Mouse (Mus musculus) cerebellum, postnatal 36 days (tissue): ENCODE measurements around the gene Cxcl9.
A peak's percentile ranks its signal among the peaks of the same experiment; 100 is the strongest.

Experiments used
- DNase-seq, 2 experiments: peaks; one replicate each; pipeline ENCODE4 v3.0.0; 2021 to 2022; ENCODE audit warnings: mixed read lengths in 2 of 2

The Cxcl9 gene

DNA sequence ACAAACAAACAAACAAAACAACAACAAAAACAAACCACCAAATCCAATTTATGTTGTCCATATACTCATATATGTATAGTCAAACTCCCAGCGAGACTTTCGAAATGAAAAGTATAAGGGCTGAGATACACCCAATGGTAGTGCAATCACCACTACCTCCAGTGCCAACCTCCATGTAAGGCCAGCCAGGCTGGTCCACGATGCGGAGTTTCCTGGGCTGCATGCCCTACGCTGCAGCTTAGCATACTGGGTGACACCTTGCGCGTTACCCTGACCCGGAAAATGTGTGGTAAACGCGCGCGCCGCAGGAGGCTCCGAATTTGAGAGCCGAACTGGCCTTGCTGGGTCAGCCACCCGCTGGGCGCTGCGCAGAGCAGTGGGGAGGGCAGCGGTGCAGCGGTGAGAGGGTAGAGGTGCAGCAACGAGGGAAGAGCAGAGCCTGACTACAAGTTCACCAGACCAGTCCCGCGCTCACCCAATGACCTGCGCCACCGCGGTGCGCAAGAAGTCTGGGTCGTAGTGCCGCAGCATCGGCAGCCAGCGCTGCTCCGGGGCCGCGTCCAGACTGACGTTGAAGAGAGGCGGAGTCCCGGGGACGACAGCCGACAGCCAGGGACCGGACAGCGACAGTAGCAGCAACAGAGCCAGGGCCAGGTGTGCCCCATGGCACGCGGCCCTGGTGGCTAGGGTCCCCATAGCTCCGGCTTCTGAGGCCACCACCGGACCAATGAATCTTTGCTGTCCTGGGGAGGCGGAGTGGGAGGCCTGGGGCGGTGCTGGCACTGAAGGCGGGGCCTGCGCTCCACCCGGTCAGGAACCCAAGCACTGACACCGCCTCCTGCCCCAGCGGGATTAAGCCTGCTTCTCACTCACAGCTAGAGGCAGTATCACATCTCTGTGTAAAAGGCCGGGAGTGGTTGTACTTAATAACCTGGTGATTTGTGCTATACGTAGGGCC lies 50.2 kb downstream of the Cxcl9 start, which contains the start of gene Naaa:
TSS of gene Naaa (minus strand) at position 734 of the 958 bp plus-strand sequence.
- DNase-seq, result peak; percentile 83
